20 mouse cellular contexts compared by ENCODE assay signal in the genomic region with DNA sequence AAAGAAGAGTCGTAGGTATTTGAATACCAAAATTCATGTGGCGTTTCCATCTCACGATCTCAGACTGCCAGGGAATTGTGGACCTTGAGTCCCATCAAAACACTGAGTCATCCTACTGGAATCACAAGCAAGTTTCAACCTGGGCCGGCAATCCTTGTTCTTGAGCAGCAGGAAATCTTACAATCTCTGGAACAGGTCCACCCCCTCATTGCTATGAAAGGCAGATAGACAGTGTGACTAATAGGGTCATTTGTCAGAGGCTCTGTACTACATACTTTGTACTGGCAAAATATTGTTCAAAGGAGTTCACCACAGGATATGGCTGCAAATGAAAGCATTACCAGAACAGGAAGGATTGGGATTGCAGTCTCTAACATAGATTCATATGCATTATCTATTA. TPM values are rescaled to one million over a fixed set of nuclear protein-coding genes. Genes with fewer than 3 reads are reported as not detected.
DNase-seq lines count a peak whose midpoint lies in the region; ATAC-seq and TF ChIP-seq lines count a peak whose summit lies in the region.
"Had no signal": no experiment of that assay in that cellular context is flagged by ENCODE, and none has a peak within 500 bp of the region (broad histone marks: within the 10 kb centered on the region; RNA-seq: fewer than 3 reads in every experiment).

No protein-coding gene starts in this region.

- no peaks in the 10 kb centered on the region for H3K9me3 ChIP-seq in embryonic facial prominence, embryonic 14.5 days (ENCODE audit: control insufficient read depth, low read length)
- H3K9me3 ChIP-seq in embryonic facial prominence, embryonic 10.5 days = no peaks in the 10 kb centered on the region
- H3K9me3 ChIP-seq in stomach, postnatal 0 days (ENCODE audit: control insufficient read depth, low read length) = no peaks in the 10 kb centered on the region
- H3K9me3 ChIP-seq: limb, embryonic 13.5 days; lung, embryonic 15.5 days had no signal

- no peaks in the 10 kb centered on the region for H3K4me1 ChIP-seq in embryonic facial prominence, embryonic 14.5 days (ENCODE audit: control insufficient read depth, insufficient read depth, low read length)
- H3K4me1 ChIP-seq in embryonic facial prominence, embryonic 10.5 days = no peaks in the 10 kb centered on the region
- no peaks in the 10 kb centered on the region for H3K4me1 ChIP-seq in stomach, postnatal 0 days (replicated peaks; ENCODE audit: control insufficient read depth, insufficient read depth)
- H3K4me1 ChIP-seq: limb, embryonic 13.5 days; lung, embryonic 15.5 days had no signal

- 65% methylated on average over 4 of the region's 4 CpGs for WGBS in embryonic facial prominence, embryonic 14.5 days
- WGBS in embryonic facial prominence, embryonic 10.5 days = 86% methylated on average over 4 of the region's 4 CpGs
- WGBS in stomach, postnatal 0 days = 45% methylated on average over 4 of the region's 4 CpGs

- no peak overlapping the region for H3K4me3 ChIP-seq in embryonic facial prominence, embryonic 14.5 days (ENCODE audit: low read depth, low read length)
- no peak overlapping the region for H3K4me3 ChIP-seq in embryonic facial prominence, embryonic 10.5 days
- no peak overlapping the region for H3K4me3 ChIP-seq in stomach, postnatal 0 days (ENCODE audit: low read depth, low read length)
- H3K4me3 ChIP-seq: erythroblast, embryonic 14.5 days; limb, embryonic 13.5 days; lung, embryonic 15.5 days had no signal

- no peaks in the 10 kb centered on the region for H3K36me3 ChIP-seq in embryonic facial prominence, embryonic 14.5 days (ENCODE audit: control insufficient read depth, insufficient read depth, low read length)
- H3K36me3 ChIP-seq in embryonic facial prominence, embryonic 10.5 days (replicated peaks) = no peaks in the 10 kb centered on the region
- no peaks in the 10 kb centered on the region for H3K36me3 ChIP-seq in stomach, postnatal 0 days (ENCODE audit: control insufficient read depth, insufficient read depth, low read length)
- H3K36me3 ChIP-seq: limb, embryonic 13.5 days; lung, embryonic 15.5 days had no signal

- no peak overlapping the region for H3K27ac ChIP-seq in embryonic facial prominence, embryonic 14.5 days (replicated peaks; ENCODE audit: low read depth, low read length)
- H3K27ac ChIP-seq in embryonic facial prominence, embryonic 10.5 days (replicated peaks) = no peak overlapping the region
- peak overlapping the region; percentile 41; the same call in 1 of the 2 replicates for H3K27ac ChIP-seq in stomach, postnatal 0 days (replicated peaks)
- H3K27ac ChIP-seq: limb, embryonic 13.5 days; liver, embryonic 14.5 days; lung, embryonic 15.5 days had no signal

- TF ChIP-seq EP300 in stomach, postnatal 0 days (optimal IDR thresholded peaks at IDR 0.05) = no peak

- H3K9ac ChIP-seq in embryonic facial prominence, embryonic 14.5 days (ENCODE audit: low read depth, low read length) = no peak overlapping the region
- no peak overlapping the region for H3K9ac ChIP-seq in stomach, postnatal 0 days (ENCODE audit: low read length)
- H3K9ac ChIP-seq: limb, embryonic 13.5 days; liver, embryonic 14.5 days; lung, embryonic 15.5 days had no signal

- no peak for TF ChIP-seq CTCF in stomach, postnatal 0 days (IDR thresholded peaks at IDR 0.05; ENCODE audit: low read depth)

- peak; percentile 47 for DNase-seq in embryonic facial prominence, embryonic 14.5 days (ENCODE audit: low spot score)
- DNase-seq in embryonic facial prominence, embryonic 10.5 days (ENCODE audit: low spot score) = no peak
- peak; percentile 65 for DNase-seq in urinary bladder, postnatal 14 days (ENCODE audit: low spot score)
- no peak for DNase-seq in urinary bladder, adult 2 months (ENCODE audit: low spot score)
- DNase-seq in fat pad, adult 2 months (ENCODE audit: extremely low read depth, low read depth, low spot score) = peak; percentile 87
- peak; percentile 45 for DNase-seq in stomach, postnatal 0 days (ENCODE audit: low spot score)
- no peak for DNase-seq in cerebellum, adult 9-10 months
- DNase-seq in layer of hippocampus, adult 9-10 months (ENCODE audit: low spot score) = no peak
- DNase-seq: B cell, adult 2 months; cerebellum, adult 11-12 months; gastrocnemius, postnatal 10 days; kidney, adult 8-10 months; kidney, postnatal 4 days; lung, postnatal 4 days; spleen, adult 18-20 months had no signal

- no peak for ATAC-seq in embryonic facial prominence, embryonic 14.5 days (ENCODE audit: low read depth)
- ATAC-seq in stomach, postnatal 0 days (ENCODE audit: low FRiP score, low TSS enrichment) = peak; percentile 98
- ATAC-seq: forebrain, embryonic 14.5 days had no signal

- no peaks in the 10 kb centered on the region for H3K27me3 ChIP-seq in embryonic facial prominence, embryonic 14.5 days (replicated peaks; ENCODE audit: control insufficient read depth, insufficient read depth, low read length)
- no peaks in the 10 kb centered on the region for H3K27me3 ChIP-seq in embryonic facial prominence, embryonic 10.5 days (replicated peaks; ENCODE audit: low read depth, poor library complexity, severe bottlenecking)
- H3K27me3 ChIP-seq in stomach, postnatal 0 days (ENCODE audit: control insufficient read depth, insufficient read depth, low read length) = no peaks in the 10 kb centered on the region
- H3K27me3 ChIP-seq: limb, embryonic 13.5 days; lung, embryonic 15.5 days had no signal

- H3K4me2 ChIP-seq in embryonic facial prominence, embryonic 14.5 days (ENCODE audit: low read depth, low read length) = no peak overlapping the region
- H3K4me2 ChIP-seq in stomach, postnatal 0 days (replicated peaks; ENCODE audit: low read depth) = no peak overlapping the region
- H3K4me2 ChIP-seq: limb, embryonic 13.5 days; lung, embryonic 15.5 days had no signal

RNA-seq across cellular contexts. Expression of gene Slc7a11, which starts 13.2 kb away (rescaled TPM):
- 2.5 and 2.7 TPM in 2 replicates for polyA plus RNA-seq in embryonic facial prominence, embryonic 14.5 days (2014; fragmentation: Nextera tagmentation; extraction: Ambion mirVana)
- polyA plus RNA-seq in embryonic facial prominence, embryonic 10.5 days (2016; fragmentation: Nextera tagmentation; extraction: Ambion mirVana) = 1.3 and 1.5 TPM in 2 replicates
- 0.33 and 0.50 TPM in 2 replicates for polyA plus RNA-seq in urinary bladder, adult 2 months (2012; rRNA removed)
- 2.3 and 2.4 TPM in 2 replicates for polyA plus RNA-seq in stomach, postnatal 0 days (2015; fragmentation: Nextera tagmentation; extraction: Ambion mirVana)
- polyA plus RNA-seq: erythroblast, embryonic 14.5 days had no signal

Comparison
In these comparisons a context has a peak if more than half of its experiments do, and no peak if none do; other contexts are left out.
1. DNase-seq: peak in embryonic facial prominence, embryonic 14.5 days (single experiment), urinary bladder, postnatal 14 days (single experiment), fat pad, adult 2 months (single experiment) and stomach, postnatal 0 days (single experiment); none in embryonic facial prominence, embryonic 10.5 days (single experiment), urinary bladder, adult 2 months (single experiment), cerebellum, adult 9-10 months (single experiment) and layer of hippocampus, adult 9-10 months (single experiment).